Mouse (Mus musculus) retina, postnatal 7 days (tissue): ENCODE measurements at regions not wholly inside any gene's neighbourhood (a gene's known extent, or its start where the extent isn't known, plus 50 kb on each side); places are given as distances from the start of the nearest gene placed in this dataset.
A peak's percentile ranks its signal among the peaks of the same experiment; 100 is the strongest.

ENCODE experiments used
- DNase-seq: peaks from one replicate; pipeline ENCODE4 v3.0.0-alpha.2; 2012; ENCODE audit warnings: low read depth, low spot score

- DNase-seq: no peak
Measured at GRCm38 (mm10) chr13:118193951-118194696, 192.3 kb upstream of the B430218F22Rik start.

GRCm38 (mm10) chr13:118208146-118208545, 178.3 kb upstream of the B430218F22Rik start:
- DNase-seq: no peak

GRCm38 (mm10) chr13:118227354-118227753, 159.1 kb upstream of the B430218F22Rik start:
- peak; percentile 41 for DNase-seq

DNA sequence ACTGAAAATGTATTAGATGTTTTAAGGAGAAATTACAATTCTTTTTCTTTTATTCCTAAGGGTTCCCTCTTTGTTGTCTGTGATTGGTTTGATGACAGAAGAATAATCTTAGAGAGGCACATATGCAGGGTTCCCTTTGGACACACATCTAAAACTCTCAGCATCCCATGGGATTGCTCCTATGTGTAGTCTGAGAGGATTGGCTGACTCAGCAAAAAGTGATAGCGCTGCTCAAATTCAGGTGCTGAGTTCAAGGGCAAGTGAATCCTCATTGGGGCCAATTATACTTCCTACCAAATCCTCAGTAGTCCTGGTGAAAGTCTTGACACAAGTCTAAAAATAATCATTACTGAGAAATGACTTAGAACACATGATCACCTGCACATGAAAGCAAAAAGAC, 148.5 kb upstream of the B430218F22Rik start:
- no peak for DNase-seq

DNA sequence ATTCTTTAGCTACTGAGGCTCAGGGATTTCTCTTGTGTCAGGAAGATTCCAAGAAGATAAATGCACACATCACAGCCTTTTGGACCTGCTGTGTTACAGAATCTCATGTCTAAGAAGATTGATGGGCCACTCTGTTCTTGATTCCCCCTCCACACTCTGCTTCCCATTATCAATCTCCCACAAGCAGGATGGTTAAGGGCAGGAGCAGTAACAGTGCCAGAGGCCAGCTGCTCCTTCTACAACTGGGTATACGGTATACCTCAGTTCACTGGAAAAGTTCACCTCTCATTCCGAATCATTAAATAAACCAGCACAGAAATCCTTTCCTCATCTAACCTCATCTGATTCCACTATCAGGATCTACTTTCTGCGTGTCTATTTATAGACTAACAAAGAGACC, 141.8 kb upstream of the B430218F22Rik start:
- DNase-seq: no peak

DNA sequence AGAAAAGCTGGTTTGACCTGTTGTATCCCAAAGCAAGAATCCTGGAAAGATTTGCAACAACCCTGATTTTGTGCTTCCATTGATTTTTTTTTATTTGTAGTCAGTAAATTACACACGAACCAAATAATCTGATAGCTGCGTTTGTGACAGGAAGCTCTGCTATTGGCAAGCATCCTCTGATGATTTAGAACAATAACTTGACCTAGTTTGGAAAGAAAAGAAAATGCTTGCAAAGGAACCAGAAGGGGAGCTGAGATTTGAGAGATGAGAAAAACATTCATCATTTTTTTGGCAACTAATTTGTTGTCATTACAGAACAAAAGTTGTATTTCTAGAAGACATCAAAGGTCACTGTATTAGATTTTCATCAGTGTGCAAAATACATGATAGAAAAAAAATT, 140.9 kb upstream of the B430218F22Rik start:
- no peak for DNase-seq

DNA sequence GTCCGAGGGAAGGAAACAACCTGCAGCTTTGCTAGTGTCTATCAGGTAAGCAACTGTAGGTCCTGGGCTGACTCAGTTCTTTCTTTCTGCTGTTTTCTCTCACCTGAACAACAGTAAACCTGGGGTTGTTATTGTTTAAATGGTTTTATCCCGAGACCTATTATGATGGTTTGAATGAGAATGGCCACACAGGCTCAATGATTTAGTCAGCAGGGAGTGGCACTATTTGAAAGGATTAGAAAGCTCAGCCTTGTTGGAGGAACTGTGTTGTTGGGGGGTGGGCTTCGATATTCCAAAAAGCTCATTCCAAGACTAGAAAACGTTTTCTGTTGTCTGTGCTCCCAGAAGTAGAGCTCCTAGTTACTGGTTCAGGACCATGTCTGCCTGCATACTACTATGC, 126.8 kb upstream of the B430218F22Rik start:
- no peak for DNase-seq

DNA sequence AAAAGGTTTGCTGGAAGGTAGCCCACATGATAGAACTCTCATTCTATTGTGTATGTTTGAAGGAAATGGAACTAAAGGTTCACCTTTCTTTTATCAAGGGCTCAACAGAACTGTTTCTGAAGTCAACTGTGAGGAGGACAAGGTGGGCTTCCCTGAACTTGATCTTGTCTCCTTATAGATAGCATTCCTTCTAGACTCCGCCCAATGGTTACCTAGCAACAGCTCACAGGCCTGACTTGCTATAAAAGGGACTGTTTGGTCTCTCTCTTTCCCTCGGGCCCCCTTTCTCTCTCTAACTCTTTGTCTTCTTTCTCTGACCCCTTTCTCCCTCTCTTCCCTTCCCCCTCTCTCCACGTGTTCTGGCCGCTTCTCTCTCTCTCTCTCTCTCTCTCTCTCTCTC, 123.5 kb upstream of the B430218F22Rik start:
- no peak for DNase-seq

DNA sequence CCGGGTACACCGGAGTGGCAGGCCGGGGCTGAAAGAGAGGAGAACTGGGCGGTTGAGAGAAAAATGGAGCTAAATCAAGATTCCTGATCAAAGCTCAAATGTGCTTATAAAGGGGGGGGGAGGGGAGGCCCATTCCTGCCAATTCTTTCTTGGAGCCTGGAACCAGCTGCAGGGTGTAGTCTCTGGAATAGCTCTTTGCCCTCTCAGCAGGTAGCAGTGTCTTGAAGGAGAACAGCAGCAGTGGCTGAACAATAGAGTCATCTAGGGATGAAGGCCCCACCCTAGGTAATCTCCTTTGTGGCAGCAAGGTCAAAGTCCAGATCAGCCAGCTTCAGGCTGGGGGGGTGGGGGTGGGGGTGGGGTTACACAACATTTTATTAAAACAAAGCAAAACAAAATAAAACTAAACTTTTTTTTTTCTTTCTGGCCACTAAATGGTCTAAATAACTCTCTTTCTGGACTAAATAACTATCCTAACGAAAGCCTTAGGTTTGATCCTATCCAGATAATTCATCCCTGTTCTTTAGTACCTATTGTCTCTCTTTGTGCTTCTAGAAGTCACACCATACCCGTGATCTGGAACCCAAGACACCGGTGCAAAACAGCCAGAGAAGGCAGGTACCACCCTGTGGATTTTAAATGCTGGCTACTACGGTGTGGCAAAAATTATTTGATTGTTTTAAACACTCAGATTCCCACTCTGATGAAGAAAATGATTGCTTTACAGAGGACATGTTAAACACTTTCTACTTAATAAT, 120.5 kb upstream of the B430218F22Rik start:
- DNase-seq: no peak

GRCm38 (mm10) chr13:118272904-118273303, 113.5 kb upstream of the B430218F22Rik start:
- no peak for DNase-seq

DNA sequence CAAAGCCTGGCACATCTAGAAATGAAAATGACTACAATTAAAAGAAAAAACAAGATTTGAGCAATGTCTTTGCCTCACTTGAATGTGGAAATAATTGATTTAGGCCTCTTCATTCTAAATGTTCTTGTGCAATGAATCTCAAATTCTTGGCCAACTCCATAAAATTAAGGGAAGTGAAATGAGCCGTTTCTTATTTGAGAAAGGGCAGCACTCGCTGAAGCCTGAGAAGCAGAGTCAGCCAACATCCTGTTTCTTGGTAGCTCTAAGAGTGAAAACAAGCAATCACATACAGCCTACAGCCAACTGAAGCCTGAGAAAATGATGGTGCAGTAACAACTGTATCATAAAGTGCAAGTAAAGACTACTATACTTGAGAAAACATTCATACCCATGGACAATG, 105.5 kb upstream of the B430218F22Rik start:
- no peak for DNase-seq

DNA sequence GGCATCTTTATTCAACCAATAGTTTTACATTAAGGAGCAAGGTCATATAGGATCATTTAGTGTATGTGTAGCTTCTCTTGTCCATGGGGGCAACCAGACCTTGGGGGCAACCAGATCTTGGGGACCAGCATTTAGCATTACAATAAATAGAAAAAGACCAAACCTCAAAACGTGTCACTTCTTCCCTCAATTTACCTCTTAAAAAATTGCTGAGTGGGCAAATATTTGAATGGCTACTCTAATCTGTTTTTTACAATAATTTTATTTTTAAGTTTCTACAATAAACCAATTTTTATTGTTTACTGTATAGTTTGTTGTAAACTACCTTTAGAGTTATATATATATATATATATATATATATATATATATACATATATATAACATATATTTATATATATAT, 92.7 kb upstream of the B430218F22Rik start:
- DNase-seq: no peak

GRCm38 (mm10) chr13:118310080-118310479, 76.3 kb upstream of the B430218F22Rik start:
- no peak for DNase-seq

GRCm38 (mm10) chr13:118313676-118314075, 72.8 kb upstream of the B430218F22Rik start:
- no peak for DNase-seq
